Mouse (Mus musculus): ENCODE data around the gene Psors1c2.
"Not testable (repeated sequence)": the region's sequence is repeated elsewhere in the genome, so short reads cannot be mapped to it uniquely, and the experiment has no call there.

The Psors1c2 gene

GRCm38 (mm10) chr17:35532901-35533300, at the start of gene Psors1c2:
Gene Psors1c2, plus strand, starts transcription at chr17:35533201.
- DNase-seq (ENCODE audit: inconsistent ontology term), result no peak

GRCm38 (mm10) chr17:35484066-35484465, 48.9 kb upstream of the Psors1c2 start:
- peak; percentile 53 for DNase-seq (ENCODE audit: inconsistent ontology term)

GRCm38 (mm10) chr17:35485702-35486101, 47.3 kb upstream of the Psors1c2 start:
- peak; percentile 53 for DNase-seq (ENCODE audit: inconsistent ontology term)

- no peak for DNase-seq (ENCODE audit: inconsistent ontology term)
Measured at GRCm38 (mm10) chr17:35486726-35487125, 46.3 kb upstream of the Psors1c2 start.

- DNase-seq (ENCODE audit: inconsistent ontology term), result no peak
Measured at GRCm38 (mm10) chr17:35488041-35488440, 45.0 kb upstream of the Psors1c2 start.

GRCm38 (mm10) chr17:35490320-35490719, 42.7 kb upstream of the Psors1c2 start:
- no peak for DNase-seq (ENCODE audit: inconsistent ontology term)

GRCm38 (mm10) chr17:35497124-35497523, 35.9 kb upstream of the Psors1c2 start:
- DNase-seq (ENCODE audit: inconsistent ontology term), result no peak

GRCm38 (mm10) chr17:35502226-35502625, 30.8 kb upstream of the Psors1c2 start:
- DNase-seq (ENCODE audit: inconsistent ontology term), result no peak

GRCm38 (mm10) chr17:35502762-35503161, 30.2 kb upstream of the Psors1c2 start:
- no peak for DNase-seq (ENCODE audit: inconsistent ontology term)

GRCm38 (mm10) chr17:35503849-35504248, 29.2 kb upstream of the Psors1c2 start:
- no peak for DNase-seq (ENCODE audit: inconsistent ontology term)

- no peak for DNase-seq (ENCODE audit: inconsistent ontology term)
Measured at GRCm38 (mm10) chr17:35504628-35505481, 28.1 kb upstream of the Psors1c2 start.

- DNase-seq (ENCODE audit: inconsistent ontology term), result no peak
Measured at GRCm38 (mm10) chr17:35505776-35506175, 27.2 kb upstream of the Psors1c2 start, which contains the start of gene Pou5f1. Gene Pou5f1, plus strand, starts transcription at chr17:35506018.

GRCm38 (mm10) chr17:35506881-35507280, 26.1 kb upstream of the Psors1c2 start:
- DNase-seq (ENCODE audit: inconsistent ontology term), result no peak

- DNase-seq (ENCODE audit: inconsistent ontology term), result no peak
Measured at GRCm38 (mm10) chr17:35507556-35508260, 25.3 kb upstream of the Psors1c2 start.

- DNase-seq (ENCODE audit: inconsistent ontology term), result not testable (repeated sequence)
Measured at GRCm38 (mm10) chr17:35508279-35508678, 24.7 kb upstream of the Psors1c2 start.

GRCm38 (mm10) chr17:35509284-35509683, 23.7 kb upstream of the Psors1c2 start:
- DNase-seq (ENCODE audit: inconsistent ontology term), result no peak

GRCm38 (mm10) chr17:35512916-35513626, 19.9 kb upstream of the Psors1c2 start:
- DNase-seq (ENCODE audit: inconsistent ontology term), result peak; percentile 75

- DNase-seq (ENCODE audit: inconsistent ontology term), result peak; percentile 40
Measured at GRCm38 (mm10) chr17:35513886-35514285, 19.1 kb upstream of the Psors1c2 start.

GRCm38 (mm10) chr17:35514756-35515155, 18.2 kb upstream of the Psors1c2 start:
- no peak for DNase-seq (ENCODE audit: inconsistent ontology term)

GRCm38 (mm10) chr17:35515911-35516640, 16.9 kb upstream of the Psors1c2 start:
- DNase-seq (ENCODE audit: inconsistent ontology term), result no peak
